Mouse (Mus musculus) neural tube, embryonic 11.5 days (tissue): ENCODE data around the gene Igsf9b. TPM values are rescaled to one million over a fixed set of nuclear protein-coding genes. Genes with fewer than 3 reads are reported as not detected.

Experiments used
- ATAC-seq: fragments of 200-750 bp; cut with Nextera tagmentation; 2 replicates; pipeline ENCODE4 v1.8.0; 2017; ENCODE audit warnings: moderate number of reproducible peaks, mild to moderate bottlenecking, moderate TSS enrichment, moderate library complexity; ENCODE audit not compliant: insufficient read depth, low FRiP score, low TSS enrichment
- DNase-seq: peaks from one replicate; pipeline ENCODE4 v3.0.0-alpha.2; 2015; ENCODE audit warnings: low spot score
- H3K27ac ChIP-seq: fragments of 300-500 bp; sonication (generic); 2 replicates; pipeline ENCODE4 v1.5.1; 2014; ENCODE audit warnings: low read depth, mild to moderate bottlenecking, low read length
- H3K27me3 ChIP-seq: fragments of 300-500 bp; sonication (generic); 2 replicates; pipeline ENCODE4 v1.6.1; 2014; ENCODE audit warnings: mild to moderate bottlenecking, low read length, mixed read lengths; ENCODE audit not compliant: control insufficient read depth, insufficient read depth
- H3K36me3 ChIP-seq: fragments of 300-500 bp; sonication (generic); 2 replicates; pipeline ENCODE4 v1.6.1; 2014; ENCODE audit warnings: mild to moderate bottlenecking, low read length, moderate library complexity, mixed read lengths; ENCODE audit not compliant: control insufficient read depth, insufficient read depth
- H3K4me1 ChIP-seq: fragments of 300-500 bp; sonication (generic); 2 replicates; pipeline ENCODE4 v1.6.1; 2014; ENCODE audit warnings: low read length, mixed read lengths; ENCODE audit not compliant: control insufficient read depth, insufficient read depth
- H3K4me2 ChIP-seq: fragments of 300-500 bp; sonication (generic); 2 replicates; pipeline ENCODE4 v1.6.1; 2014; ENCODE audit warnings: low read depth, mild to moderate bottlenecking, moderate library complexity
- H3K4me3 ChIP-seq: fragments of 300-500 bp; sonication (generic); 2 replicates; pipeline ENCODE4 v1.5.1; 2014; ENCODE audit warnings: low read depth, low read length
- H3K9ac ChIP-seq: fragments of 300-500 bp; sonication (generic); 2 replicates; pipeline ENCODE4 v1.6.1; 2014; ENCODE audit warnings: mild to moderate bottlenecking, low read length
- H3K9me3 ChIP-seq: fragments of 300-500 bp; sonication (generic); 2 replicates; pipeline ENCODE4 v1.6.1; 2016; ENCODE audit warnings: low read length; ENCODE audit not compliant: control insufficient read depth
- WGBS: fragments of 180-500 bp; shearing (Covaris S2); extraction: QIAGEN DNeasy Blood & Tissue Kit; methylation state at CpG from one replicate; pipeline ENCODE4 v1.1.7; 2014; 5-methylcytosine and 5-hydroxymethylcytosine counted together
- polyA plus RNA-seq: library from polyadenylated mRNA; unstranded; fragments of >200 nt; fragmentation: Nextera tagmentation; extraction: Ambion mirVana; gene quantifications from 2 replicates; pipeline ENCODE4 v1.2.1, GENCODE M21; 2014

Igsf9b gene
- polyA plus RNA-seq, 1 experiment from 2014 or later, result 7.4 TPM

DNA sequence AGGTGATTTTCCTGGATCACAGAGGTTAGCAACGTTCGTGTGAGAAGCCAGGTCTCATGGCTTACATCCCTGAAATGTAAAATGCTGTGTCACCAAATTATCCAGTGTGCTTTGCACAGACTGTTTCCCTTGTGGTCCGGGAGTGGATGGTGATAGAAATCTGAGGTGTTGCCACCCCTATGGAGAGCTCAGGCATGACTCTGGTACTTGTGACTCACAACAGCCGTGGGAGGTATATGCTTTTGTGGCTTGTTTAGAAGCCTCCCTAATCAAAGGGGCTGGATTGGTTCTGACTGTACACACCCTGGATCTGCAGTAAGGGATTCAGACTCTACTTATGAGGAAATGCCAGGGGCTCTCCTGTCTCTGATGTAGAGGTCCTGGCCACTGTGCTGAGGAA is 12.7 kb upstream of the Igsf9b start:
- Histone ChIP-seq H3K4me2 (no peak overlapping the region), H3K27me3 (peaks cover 3% of the 10 kb centered on the region; the same call in 1 of the 2 replicates), H3K36me3 (no peaks in the 10 kb centered on the region), H3K4me3 (no peak overlapping the region), H3K4me1 (peaks cover 15% of the 10 kb centered on the region; the same call in 1 of the 2 replicates), H3K9ac (no peak overlapping the region), H3K9me3 (no peaks in the 10 kb centered on the region), H3K27ac (no peak overlapping the region)
- 82% methylated on average over 4 of the region's 4 CpGs for WGBS
- DNase-seq (no peak), ATAC-seq (no peak)

DNA sequence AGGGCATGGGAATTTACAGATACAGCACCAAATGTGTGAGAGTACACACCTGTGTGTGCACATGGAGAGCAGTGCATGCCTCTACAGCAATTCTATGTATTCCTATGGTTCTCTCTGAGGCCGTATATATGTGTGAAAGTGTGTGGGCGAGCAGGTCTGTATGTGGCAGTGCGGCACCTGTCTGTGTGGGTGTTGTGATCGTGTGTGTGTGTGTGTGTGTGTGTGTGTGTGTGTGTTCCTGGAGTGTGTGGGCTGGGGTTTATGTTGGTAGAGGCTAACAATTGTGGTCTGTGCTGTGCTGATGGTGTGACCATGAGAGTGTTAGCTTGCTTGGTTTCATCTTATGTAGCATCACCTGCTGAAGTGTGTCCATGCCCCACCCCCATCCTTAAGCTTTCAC is 12.1 kb upstream of the Igsf9b start:
- Histone ChIP-seq H3K9ac (no peak overlapping the region), H3K4me2 (no peak overlapping the region), H3K27me3 (peaks cover 3% of the 10 kb centered on the region; the same call in 1 of the 2 replicates), H3K27ac (no peak overlapping the region), H3K4me1 (peaks cover 15% of the 10 kb centered on the region; the same call in 1 of the 2 replicates), H3K4me3 (no peak overlapping the region), H3K36me3 (no peaks in the 10 kb centered on the region), H3K9me3 (no peaks in the 10 kb centered on the region)
- ATAC-seq (no peak), DNase-seq (no peak)
- WGBS, result 85% methylated on average over 4 of the region's 4 CpGs

DNA sequence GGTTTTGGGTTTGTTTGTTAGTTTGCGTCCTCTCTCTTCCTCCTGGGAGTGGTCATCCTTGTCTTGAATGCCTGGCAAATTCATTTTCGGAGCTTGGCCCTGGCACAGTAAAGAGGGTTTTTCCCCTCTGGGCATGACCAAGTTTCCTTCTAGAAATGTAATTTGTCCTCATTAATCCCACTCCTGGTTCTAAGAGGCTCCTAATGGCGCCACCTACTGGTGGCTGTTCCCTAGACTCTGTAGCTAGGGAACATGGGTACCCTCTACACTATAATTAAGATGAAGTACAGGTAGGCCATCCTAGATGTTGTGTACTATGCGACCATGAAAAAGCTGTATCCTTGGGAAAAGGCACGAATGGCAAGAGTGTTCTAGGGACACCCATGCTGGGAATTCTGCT is 11.6 kb upstream of the Igsf9b start:
- H3K4me1 ChIP-seq, result peaks cover 15% of the 10 kb centered on the region; the same call in 1 of the 2 replicates
- no peak overlapping the region for H3K4me3 ChIP-seq
- ATAC-seq (no peak), DNase-seq (peak; percentile 67)
- H3K27ac ChIP-seq, result no peak overlapping the region
- peaks cover 3% of the 10 kb centered on the region; the same call in 1 of the 2 replicates for H3K27me3 ChIP-seq
- 39% methylated on average over 5 of the region's 5 CpGs for WGBS
- H3K36me3 ChIP-seq, result no peaks in the 10 kb centered on the region
- no peak overlapping the region for H3K4me2 ChIP-seq
- H3K9me3 ChIP-seq, result no peaks in the 10 kb centered on the region
- no peak overlapping the region for H3K9ac ChIP-seq

DNA sequence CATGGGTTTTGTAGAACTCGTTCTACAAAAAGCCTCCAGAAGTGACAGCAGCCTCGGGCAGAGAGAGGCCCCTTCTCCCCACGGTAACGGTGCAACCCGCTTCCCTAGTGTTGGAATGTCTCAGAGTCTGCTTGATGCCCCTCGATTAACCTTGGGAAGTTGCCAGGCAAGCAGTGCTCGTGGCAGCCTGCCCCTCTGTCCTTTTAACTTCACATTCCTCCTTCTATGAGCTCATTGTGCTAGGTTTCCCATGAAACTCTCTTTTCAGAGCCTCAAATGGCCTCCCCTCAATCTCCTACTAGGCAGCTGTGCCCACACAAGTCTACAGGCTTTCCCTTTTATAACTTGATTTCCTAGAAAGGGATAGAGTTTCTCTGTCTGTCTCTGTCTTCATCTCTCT is 10.6 kb upstream of the Igsf9b start:
- Histone ChIP-seq H3K36me3 (no peaks in the 10 kb centered on the region), H3K27me3 (peaks cover 3% of the 10 kb centered on the region; the same call in 1 of the 2 replicates), H3K4me1 (peaks cover 15% of the 10 kb centered on the region; the same call in 1 of the 2 replicates), H3K27ac (no peak overlapping the region; the same call in 1 of the 2 replicates), H3K9me3 (no peaks in the 10 kb centered on the region), H3K4me3 (no peak overlapping the region), H3K4me2 (no peak overlapping the region), H3K9ac (no peak overlapping the region)
- ATAC-seq (peak; percentile 75), DNase-seq (peak; percentile 77)
- 30% methylated on average over 7 of the region's 7 CpGs for WGBS

DNA sequence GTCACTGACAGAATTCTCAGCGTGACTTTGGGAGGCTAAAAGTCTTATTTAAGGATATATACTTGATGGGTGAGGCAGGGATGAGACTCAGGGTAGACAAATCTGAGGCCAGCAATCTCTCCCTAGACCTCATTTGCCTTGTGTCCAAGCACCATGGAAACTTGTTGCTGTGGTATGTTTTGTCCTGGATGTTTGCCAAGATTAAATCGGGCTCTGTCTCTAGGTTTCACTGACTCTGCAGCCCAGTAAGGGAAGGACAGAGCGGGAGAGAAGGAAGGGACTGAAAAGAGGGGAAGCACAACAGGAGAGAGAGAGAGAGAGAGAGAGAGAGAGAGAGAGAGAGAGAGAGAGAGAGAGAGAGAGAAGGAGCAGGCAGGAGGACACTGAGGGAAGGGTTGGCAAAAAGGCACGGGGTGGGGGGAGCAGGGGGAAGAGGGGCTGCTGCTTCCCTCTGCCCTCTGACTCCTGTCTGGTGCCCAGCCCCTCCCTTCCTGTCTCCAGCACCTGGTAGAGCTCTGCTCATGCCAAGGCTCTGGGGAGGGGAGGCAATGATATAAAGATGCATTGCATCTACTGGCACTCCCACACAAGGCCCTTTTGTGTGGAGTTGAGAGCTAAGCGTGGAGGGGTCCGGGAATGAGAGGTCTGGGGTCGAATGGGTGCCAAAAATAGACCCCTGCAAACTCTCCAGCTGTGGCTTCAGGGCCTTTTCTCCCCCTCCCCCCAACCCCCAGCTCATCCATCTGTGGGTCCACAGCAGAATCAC is 9.3 kb upstream of the Igsf9b start:
- no peak for DNase-seq
- H3K27me3 ChIP-seq, result peaks cover 3% of the 10 kb centered on the region; the same call in 1 of the 2 replicates
- no peaks in the 10 kb centered on the region for H3K9me3 ChIP-seq
- peak overlapping the region; percentile 7; the same call in 1 of the 2 replicates for H3K4me2 ChIP-seq
- H3K4me3 ChIP-seq, result no peak overlapping the region
- 64% methylated on average over 7 of the region's 7 CpGs for WGBS
- peaks cover 15% of the 10 kb centered on the region; the same call in 1 of the 2 replicates for H3K4me1 ChIP-seq
- H3K27ac ChIP-seq, result no peak overlapping the region
- ATAC-seq, result peak; percentile 51
- no peak overlapping the region for H3K9ac ChIP-seq
- no peaks in the 10 kb centered on the region for H3K36me3 ChIP-seq

DNA sequence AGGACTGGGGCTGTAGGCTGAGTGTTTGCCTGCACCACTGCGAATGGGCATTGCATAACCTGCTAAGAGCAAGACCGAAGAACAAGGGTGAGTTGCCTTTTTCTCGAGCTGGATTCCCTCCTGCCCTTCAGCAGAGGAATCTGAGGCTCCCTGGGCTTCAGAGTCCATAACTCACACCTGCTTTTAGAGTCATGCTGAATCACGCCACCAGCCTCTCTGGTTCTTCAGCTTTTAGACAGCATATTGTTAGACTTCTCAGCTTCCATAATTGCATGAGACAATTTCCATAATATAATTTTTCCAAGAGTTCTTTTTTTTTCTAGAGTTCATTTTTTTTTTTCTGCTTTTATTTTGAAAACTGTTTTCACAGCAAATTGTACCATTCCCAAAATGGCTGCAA is 4.6 kb upstream of the Igsf9b start:
- 70% methylated on average over 4 of the region's 4 CpGs for WGBS
- DNase-seq, result no peak
- H3K4me3 ChIP-seq, result no peak overlapping the region
- H3K9ac ChIP-seq, result no peak overlapping the region
- no peaks in the 10 kb centered on the region for H3K9me3 ChIP-seq
- H3K27me3 ChIP-seq, result no peaks in the 10 kb centered on the region
- H3K4me1 ChIP-seq, result peaks cover 4% of the 10 kb centered on the region
- no peak overlapping the region for H3K27ac ChIP-seq
- ATAC-seq, result no peak
- no peak overlapping the region for H3K4me2 ChIP-seq
- no peaks in the 10 kb centered on the region for H3K36me3 ChIP-seq

DNA sequence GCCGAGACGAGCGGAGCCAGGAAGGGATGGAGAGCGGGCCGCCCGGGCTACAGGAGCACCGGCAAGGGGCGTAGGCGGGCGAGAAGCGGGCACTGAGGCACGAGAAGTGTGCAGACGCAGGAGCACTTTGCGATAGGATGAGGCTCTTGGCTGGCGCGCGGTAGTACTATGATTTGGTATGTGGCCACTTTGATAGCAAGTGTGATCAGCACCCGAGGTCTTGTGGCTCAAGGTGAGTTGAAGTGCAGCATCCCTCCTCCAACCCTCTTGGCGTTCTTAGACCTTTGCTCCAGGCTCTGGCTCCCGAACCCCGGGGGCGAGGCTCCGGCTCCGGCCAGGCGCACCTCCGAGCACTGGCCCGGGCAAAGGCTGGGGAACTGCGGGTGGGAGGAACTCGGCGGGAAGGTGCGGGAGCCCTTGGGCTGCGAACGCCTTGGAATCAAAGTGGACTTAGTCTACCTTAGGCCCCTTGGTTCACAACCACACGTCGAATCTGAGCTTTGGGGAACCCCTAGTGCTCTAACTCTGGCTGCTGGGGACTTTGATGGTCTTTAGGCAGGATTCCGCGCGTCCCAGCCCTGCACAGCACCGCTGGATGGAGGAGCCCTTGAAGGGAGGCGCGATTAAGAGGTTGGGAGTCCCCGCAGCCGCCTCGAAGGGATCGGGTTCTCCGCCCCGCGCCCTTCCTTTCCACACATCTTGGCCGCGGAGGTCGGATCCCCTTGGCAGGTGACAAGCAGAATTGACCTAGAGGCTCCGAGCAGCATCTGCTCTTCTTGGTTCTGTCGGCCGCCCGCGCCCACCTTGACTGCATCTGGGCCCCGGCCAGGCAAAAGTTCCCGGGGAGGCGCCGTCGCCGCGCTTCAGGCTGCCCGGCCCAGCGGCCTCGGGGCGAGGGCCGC is 533 bp downstream of the Igsf9b start:
- Histone ChIP-seq H3K36me3 (no peaks in the 10 kb centered on the region; the same call in 1 of the 2 replicates), H3K9me3 (no peaks in the 10 kb centered on the region), H3K9ac (peak overlapping the region; percentile 49), H3K27me3 (0 out of 2 replicates have a peak, but pooled peaks cover 6% of the 10 kb centered on the region), H3K4me3 (peak overlapping the region; percentile 72), H3K4me2 (peak overlapping the region; percentile 95), H3K27ac (no peak overlapping the region), H3K4me1 (peaks cover 16% of the 10 kb centered on the region)
- DNase-seq, result peak; percentile 59
- peak; percentile 40 for ATAC-seq
- WGBS, result under 1% methylated on average over 68 of the region's 68 CpGs

DNA sequence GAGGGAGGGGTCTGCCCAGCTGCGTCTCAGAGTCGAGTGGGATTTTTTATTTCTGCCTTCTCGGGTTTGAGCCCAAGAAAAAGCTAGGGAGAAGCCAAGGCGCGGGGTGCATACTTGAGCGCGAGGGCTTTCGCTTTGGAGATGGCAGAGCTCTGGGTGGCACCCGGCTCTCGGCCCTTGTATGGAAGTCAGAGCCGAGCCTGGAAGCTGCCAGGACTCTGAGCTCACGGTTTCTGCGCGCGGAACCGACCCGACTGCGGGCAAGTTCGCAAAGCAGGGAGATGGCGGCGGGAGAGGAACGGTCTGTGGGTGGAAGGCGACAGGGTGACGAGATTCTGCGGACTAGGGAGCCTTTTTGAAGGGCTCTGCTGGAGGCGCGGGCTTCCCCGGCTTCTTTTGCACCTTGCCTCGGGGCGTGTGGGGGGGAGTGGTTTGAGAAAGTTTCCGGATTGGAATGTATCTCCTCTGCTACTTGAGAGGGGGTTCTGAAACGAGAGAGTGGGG is 1.2 kb downstream of the Igsf9b start:
- peak overlapping the region; percentile 49 for H3K9ac ChIP-seq
- peak overlapping the region; percentile 72 for H3K4me3 ChIP-seq
- no peak overlapping the region for H3K27ac ChIP-seq

More for the DNA sequence above, 1.2 kb downstream of the Igsf9b start:
- DNase-seq (peak; percentile 38), ATAC-seq (no peak)
- Histone ChIP-seq H3K27me3 (0 out of 2 replicates have a peak, but pooled peaks cover 6% of the 10 kb centered on the region), H3K36me3 (no peaks in the 10 kb centered on the region; the same call in 1 of the 2 replicates), H3K9me3 (no peaks in the 10 kb centered on the region), H3K4me1 (peaks cover 16% of the 10 kb centered on the region), H3K4me2 (peak overlapping the region; percentile 95)
- 0% methylated on average over 32 of the region's 32 CpGs for WGBS
